Mouse (Mus musculus) frontal cortex, adult (tissue): Measurements from ENCODE around the gene Nudc.

ENCODE experiments used
- ATAC-seq: cut with Nextera tagmentation; 2 replicates; pipeline ENCODE4 v1.9.2; 2017; ENCODE audit warnings: mild to moderate bottlenecking, moderate library complexity, mixed read lengths; ENCODE audit not compliant: low TSS enrichment

The Nudc gene

DNA sequence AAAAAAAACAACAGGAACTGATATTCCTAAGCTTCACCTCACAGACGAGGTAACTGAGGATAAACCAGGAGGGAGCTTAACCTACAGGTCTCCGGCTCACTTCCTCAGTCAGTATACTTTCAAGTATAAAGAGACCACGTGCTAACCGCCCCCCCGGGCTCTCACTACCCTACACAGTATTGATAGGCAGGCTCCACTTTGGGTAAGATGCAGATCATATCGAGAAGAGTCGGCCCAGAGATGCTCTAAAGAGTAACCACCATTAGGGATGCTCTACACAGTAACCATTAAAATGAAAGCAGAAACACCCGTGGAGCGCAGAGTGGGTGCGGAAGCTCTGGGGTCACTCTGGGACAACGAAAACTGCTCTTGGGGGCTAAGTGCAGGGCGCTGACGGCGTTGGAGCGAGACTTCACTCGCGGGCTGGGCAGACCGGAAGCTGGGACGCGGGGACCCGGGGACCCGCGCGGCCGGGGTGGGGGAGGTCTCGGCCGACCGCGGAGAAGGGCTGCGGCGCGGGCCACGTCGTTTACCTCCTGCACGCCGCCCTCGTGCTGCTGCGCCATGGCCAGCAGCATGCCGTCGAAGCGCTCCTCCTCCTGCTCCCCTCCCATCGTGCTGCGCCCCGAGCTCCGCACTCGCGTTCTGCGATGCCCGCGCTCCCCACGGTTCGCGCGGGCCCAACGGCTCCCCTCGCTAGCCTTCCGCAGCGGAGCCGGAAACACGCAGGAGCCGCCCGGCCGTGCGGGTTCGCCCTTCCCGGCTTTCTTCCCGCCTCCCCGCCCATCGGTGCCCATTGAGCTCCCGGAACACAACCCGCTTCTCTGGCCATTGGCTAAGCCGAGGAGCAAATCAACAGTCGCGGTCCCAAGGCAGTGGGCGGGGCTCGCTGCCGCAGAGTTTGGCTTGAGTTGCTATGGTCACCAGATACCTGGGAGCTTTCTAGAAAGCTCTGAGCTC lies at the start of gene Nudc:
TSS of gene Nudc (minus strand) at position 725 of the 960 bp plus-strand sequence.
- ATAC-seq, result peak; percentile 100

DNA sequence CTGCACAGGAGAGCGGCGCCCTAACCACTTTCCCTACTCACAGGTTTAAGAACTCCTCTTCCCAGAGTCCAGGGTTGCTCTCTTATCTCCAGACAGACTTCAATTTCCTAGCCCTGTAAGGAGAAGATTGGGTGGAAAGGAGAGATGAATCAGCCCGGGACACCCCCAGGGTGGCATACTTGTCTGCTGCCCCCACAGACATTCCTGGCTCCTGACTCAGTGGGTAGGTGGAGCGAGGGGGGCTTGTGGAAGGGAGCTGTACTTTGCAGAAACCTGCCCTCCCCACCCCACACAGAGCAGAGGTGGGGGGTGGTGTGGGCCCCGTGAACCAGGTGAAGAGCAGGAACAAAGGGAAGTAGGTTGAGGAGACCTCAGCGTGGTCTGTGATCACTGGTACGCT lies 49.7 kb upstream of the Nudc start:
- peak; percentile 58; the same call in 1 of the 2 replicates for ATAC-seq

GRCm38 (mm10) chr4:133592570-133592969 lies 46.8 kb upstream of the Nudc start:
- ATAC-seq, result peak; percentile 23; the same call in 1 of the 2 replicates

DNA sequence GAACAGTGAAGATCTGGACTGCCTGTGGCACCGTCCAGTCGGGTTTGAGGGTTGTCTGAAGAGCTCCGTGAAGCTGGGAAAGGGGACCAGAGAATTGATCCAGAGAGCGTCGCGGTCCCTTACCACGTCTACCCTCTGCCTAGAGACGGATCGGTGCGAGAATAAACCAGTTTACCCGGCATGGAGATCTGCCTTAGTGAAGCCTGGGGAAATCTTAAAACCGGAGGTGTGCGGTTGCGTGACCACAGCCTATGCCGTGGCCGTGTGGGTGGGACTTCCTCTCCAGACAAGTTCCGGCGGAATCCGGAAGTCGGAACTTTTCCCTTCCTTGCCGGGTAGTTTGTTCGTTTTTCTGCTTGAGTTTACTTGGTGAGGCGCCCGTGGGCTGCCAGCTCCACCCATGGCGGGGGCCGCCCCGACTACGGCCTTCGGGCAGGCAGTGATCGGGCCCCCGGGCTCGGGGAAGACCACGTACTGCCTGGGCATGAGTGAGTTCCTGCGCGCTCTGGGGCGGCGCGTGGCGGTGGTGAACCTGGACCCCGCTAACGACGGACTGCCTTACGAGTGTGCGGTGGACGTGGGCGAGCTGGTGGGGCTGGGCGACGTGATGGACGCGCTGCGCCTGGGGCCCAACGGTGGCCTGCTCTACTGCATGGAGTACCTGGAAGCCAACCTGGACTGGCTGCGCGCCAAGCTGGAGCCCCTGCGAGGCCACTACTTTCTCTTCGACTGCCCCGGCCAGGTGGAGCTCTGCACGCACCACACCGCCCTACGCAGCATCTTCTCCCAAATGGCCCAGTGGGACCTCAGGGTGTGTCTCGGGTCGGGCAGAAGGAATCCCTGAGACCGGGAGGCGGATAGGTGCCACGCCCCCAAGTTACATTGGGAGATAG lies 38.5 kb upstream of the Nudc start, which contains the start of gene Gpn2:
TSS of gene Gpn2 (plus strand) at position 304 of the 893 bp plus-strand sequence.
- peak; percentile 97 for ATAC-seq

GRCm38 (mm10) chr4:133583690-133584058 lies 37.9 kb upstream of the Nudc start:
- ATAC-seq, result no peak; the same call in 1 of the 2 replicates

GRCm38 (mm10) chr4:133577983-133578382 lies 32.2 kb upstream of the Nudc start:
- no peak for ATAC-seq

DNA sequence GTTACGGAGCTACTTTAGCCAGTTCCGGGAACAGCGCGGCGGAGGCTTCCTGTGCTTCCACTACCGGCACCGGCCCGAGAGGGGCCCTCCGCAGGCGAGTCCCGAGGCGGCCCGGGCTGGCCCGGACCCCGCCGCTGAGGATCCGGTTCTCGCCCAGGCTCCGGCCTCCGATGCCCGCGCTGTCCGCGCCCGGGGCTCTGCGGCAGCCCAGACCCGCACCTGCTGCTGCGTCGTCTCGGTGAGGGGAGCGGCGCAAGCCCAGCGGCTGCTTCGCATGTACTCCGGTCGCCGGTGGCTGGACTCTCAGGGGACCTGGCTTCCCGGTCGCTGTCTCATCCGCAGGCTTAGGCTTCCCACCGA lies 29.0 kb upstream of the Nudc start:
- peak; percentile 48; the same call in 1 of the 2 replicates for ATAC-seq

DNA sequence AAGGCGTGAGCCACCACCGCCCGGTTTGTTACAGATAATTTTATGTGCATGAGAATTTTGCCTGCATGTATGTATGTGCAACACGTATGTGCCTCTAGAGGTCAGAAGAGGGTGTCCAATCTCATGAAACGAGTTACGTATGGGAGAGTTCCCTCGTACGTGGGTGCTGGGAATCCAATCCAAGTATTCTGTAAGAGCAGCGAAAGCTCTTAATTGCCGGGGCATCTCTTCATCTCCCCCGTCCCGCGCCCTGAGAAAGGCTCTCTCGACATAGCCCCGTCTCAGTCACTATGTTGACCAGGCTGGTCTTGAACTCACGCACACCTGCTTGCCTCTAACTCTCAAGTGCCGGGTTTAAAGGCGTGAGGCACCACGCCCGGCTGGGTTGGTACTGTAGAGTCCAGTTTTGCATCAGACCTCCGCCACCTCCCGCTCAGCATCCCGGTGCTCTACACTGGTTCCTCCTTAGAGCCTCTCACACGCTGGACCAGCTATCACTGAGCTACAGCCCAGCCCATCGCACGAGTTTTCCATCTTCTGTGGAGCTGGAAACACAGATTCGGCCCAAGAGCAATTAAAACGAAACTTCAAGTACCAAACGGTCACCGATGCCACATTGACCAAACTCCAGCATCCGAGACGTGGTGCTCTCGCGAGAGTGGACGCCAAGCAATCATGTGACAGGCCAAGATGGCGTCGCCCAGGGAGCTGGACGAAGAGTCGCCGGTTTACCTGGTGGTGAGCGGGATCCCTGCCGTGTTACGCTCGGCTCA lies 28.5 kb upstream of the Nudc start, which contains the start of gene Gpatch3:
TSS of gene Gpatch3 (plus strand) at position 676 of the 773 bp plus-strand sequence.
- ATAC-seq, result peak; percentile 96

GRCm38 (mm10) chr4:133570066-133570466 lies 24.3 kb upstream of the Nudc start:
- ATAC-seq, result no peak

GRCm38 (mm10) chr4:133569291-133570065 lies 23.7 kb upstream of the Nudc start:
- ATAC-seq, result no peak

- no peak for ATAC-seq
Observed at GRCm38 (mm10) chr4:133567251-133567650, 21.5 kb upstream of the Nudc start.

DNA sequence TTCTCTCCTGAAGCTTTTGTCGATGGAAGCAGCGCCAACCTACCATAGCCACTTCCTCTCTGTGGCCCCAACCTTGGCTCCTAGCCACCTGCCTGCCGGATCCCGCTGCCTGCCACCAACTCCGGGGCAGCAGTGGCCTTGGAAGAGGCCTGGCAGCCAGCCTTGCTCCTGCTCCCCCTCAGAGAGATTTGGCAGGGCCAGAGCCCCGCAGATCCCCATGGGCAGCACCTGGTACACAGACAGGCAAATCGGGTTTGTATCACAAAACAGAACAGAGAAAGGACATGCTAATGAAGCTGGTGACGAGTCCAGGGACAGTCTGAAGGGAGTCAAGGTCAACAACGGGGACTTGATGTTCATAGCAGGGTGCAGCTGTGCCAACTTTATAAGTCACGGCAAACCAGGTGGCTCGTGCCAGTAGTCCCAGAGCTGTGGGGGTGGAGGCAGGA lies 17.4 kb upstream of the Nudc start:
- no peak for ATAC-seq

DNA sequence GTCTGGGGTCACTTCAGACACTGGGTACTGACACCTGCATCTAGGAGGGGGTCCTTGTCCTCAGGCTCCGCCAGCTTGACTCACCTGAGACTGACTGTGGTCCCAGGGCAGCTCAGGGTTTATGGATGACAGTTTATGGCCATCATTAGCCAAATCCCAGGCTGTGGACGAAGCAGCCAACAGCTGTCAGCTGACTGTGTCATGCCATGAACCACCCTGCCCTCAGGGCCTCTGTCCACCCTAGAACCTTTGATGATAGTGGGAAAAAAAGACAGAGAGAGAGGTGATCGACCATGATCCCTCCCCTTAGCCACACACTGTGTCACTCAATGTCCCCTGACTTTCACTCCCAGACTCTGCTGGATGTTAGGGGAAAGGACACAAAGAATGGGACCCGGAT lies 15.8 kb upstream of the Nudc start:
- no peak for ATAC-seq

DNA sequence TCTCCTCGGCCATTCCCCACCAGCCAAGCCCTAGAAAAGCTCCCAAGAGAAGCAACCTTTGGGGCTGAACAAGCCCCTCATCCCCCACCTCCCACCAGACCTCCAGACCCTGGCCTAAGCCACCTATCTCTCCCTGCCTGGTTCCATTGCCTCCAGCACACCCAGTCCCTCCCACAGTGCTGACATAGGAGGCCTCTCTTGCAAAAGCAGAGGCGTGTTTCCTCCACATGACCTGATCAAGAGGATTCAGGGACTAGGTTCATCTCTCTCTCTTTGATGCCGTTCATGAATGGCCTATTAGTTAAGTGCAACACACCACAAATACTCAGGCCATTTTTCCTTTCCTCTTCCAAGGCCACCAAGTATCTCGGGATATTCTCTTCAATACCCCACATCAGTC lies 14.1 kb upstream of the Nudc start:
- ATAC-seq, result no peak

- no peak for ATAC-seq
Observed at GRCm38 (mm10) chr4:133557041-133557717, 11.4 kb upstream of the Nudc start.

DNA sequence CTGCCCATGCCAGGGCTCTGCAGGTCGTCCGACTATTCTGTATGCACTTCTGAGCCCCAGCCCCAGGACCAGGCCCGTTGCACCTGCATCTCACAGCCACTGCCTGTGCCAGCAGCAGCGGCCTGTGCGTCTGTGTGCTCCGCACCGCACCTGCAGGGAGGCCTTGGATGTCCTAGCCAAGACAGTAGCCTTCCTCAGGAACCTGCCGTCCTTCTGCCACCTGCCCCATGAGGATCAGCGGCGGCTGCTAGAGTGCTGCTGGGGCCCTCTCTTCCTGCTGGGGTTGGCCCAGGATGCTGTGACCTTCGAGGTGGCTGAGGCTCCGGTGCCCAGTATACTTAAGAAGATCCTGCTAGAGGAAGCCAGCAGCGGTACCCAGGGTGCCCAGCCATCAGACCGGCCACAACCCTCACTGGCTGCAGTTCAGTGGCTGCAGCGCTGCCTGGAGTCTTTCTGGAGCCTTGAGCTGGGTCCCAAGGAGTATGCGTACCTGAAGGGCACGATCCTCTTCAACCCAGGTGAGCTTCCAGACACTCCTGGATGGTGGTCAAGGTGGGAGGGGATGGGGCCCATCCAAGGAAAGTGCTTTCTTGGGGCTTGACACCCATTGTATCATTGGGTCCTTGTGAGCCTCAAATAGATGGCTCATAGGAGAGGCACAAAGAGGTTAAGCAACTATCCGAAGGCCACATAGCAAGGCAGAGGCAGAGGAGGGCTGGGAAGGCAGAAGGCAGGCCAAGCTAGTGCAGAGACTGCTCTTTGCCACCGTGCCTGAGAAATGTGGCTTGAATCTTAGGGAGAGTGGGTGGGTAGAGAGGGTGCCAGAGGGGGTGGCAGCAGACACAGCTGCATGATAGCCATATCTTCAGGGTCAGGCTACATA lies 7.9 kb upstream of the Nudc start:
- ATAC-seq, result no peak

DNA sequence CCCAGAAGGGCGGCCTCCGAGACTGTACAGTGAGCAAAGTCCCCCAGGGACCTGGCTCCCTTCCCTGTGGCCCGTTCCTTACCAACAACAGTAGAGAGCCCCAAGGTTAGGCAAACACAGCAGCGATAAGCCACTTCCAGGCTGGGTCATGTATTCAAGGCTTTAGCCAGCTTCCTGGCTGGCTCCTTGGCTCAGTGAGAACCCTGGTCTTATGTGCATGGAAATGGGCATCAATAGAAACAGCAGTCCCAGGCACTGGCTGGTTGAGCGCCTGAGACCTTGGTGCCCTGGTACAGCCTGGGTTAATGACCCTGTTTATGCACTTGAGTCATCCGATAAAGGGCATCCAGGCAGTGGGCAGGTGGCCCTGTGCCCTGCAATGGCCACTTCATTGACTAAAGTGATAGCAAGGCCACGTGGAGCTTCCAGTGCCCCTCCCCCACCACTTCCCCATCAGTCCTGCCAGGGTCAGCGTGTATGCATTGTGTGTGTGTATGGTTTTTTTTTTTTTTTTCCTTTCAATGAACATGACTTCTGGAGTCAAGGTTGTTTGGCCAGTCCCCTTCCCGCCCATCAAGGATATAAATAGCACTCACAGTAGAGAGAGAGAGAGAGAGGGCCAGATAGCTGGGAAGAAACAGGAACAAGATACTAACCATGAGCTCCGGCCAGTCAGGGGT lies 7.1 kb upstream of the Nudc start, which contains the start of gene Nr0b2:
TSS of gene Nr0b2 (plus strand) at position 609 of the 680 bp plus-strand sequence.
- no peak for ATAC-seq

- no peak for ATAC-seq
Observed at GRCm38 (mm10) chr4:133552029-133552428, 6.2 kb upstream of the Nudc start.
